Mouse (Mus musculus) cerebellum, adult 9-10 months (tissue): Measurements from ENCODE around the gene Ins1.

Experiments used
- DNase-seq: peaks from one replicate; pipeline ENCODE4 v3.0.0; 2022

Ins1 gene

DNA sequence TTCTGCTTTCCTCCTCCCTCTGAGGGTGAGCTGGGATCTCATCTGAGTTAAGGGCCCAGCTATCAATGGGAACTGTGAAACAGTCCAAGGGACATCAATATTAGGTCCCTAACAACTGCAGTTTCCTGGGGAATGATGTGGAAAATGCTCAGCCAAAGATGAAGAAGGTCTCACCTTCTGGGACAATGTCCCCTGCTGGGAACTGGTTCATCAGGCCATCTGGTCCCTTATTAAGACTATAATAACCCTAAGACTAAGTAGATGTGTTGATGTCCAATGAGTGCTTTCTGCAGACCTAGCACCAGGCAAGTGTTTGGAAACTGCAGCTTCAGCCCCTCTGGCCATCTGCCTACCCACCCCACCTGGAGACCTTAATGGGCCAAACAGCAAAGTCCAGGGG is at the start of gene Ins1:
Gene Ins1 (plus strand): TSS at position 301 of the 400 bp plus-strand sequence.
- DNase-seq: no peak
